Comparison of ENCODE assay signal across 17 mouse cellular contexts in the genomic region with DNA sequence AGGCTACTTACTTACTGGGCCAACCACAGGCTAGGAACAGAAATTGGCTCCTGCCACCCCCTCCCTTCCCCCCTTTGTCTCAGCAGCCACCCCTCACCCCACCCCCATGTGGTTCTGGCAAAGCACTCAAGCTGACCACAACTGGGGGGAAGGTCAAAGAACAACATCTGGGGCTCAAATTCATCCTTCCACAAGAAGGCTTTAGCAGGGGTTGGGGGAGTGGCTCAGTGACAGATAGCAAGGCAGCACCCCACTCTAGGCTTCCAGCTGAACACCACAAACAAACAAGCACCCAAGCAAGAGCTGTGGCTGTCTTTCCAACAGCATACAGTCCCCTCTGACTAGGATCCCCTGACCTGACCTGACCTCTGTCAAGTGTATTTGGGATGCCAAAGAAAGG. TPM values are rescaled to one million over a fixed set of nuclear protein-coding genes. Genes with fewer than 3 reads are reported as not detected.
DNase-seq lines count a peak whose midpoint lies in the region; ATAC-seq lines count a peak whose summit lies in the region.
"Had no signal": no experiment of that assay in that cellular context is flagged by ENCODE, and none has a peak within 500 bp of the region (broad histone marks: within the 10 kb centered on the region; RNA-seq: fewer than 3 reads in every experiment).

No protein-coding gene starts in this region.

- H3K27me3 ChIP-seq in lung, embryonic 15.5 days, result no peaks in the 10 kb centered on the region; the same call in 1 of the 2 replicates
- H3K27me3 ChIP-seq: forebrain, embryonic 15.5 days had no signal

- no peaks in the 10 kb centered on the region for H3K9me3 ChIP-seq in lung, embryonic 15.5 days
- H3K9me3 ChIP-seq: forebrain, embryonic 15.5 days; midbrain, embryonic 10.5 days had no signal

- peak; percentile 31; the same call in 1 of the 2 replicates for ATAC-seq in lung, embryonic 15.5 days (ENCODE audit: borderline replicate concordance, extremely low read depth, low FRiP score, low TSS enrichment)
- ATAC-seq in megakaryocyte progenitor cell, adult 5-6 weeks (replicated peaks; ENCODE audit: poor library complexity), result peak; percentile 39; the same call in 1 of the 2 replicates
- ATAC-seq: forebrain, embryonic 15.5 days had no signal

- peaks cover 23% of the 10 kb centered on the region for H3K4me1 ChIP-seq in lung, embryonic 15.5 days
- H3K4me1 ChIP-seq: forebrain, embryonic 15.5 days had no signal

- H3K36me3 ChIP-seq in lung, embryonic 15.5 days, result no peaks in the 10 kb centered on the region
- H3K36me3 ChIP-seq: forebrain, embryonic 15.5 days; midbrain, embryonic 10.5 days had no signal

- H3K9ac ChIP-seq in lung, embryonic 15.5 days, result no peak overlapping the region
- H3K9ac ChIP-seq: forebrain, embryonic 15.5 days had no signal

- peak; percentile 47 for DNase-seq in embryo, embryonic 9.5 days (ENCODE audit: extremely low spot score)
- DNase-seq in embryo, embryonic 10 days (ENCODE audit: low spot score), result no peak
- DNase-seq in lung, postnatal 10 days, result no peak
- peak; percentile 77 for DNase-seq in R1 (ENCODE audit: low read depth, low spot score)
- DNase-seq in kidney, adult 8-10 months, result no peak
- no peak for DNase-seq in kidney, postnatal 36 days
- DNase-seq: cerebellum, adult 9-11 months; embryo, embryonic 11 days; kidney, adult 9 months; kidney, postnatal 4 days; right cerebral cortex, postnatal 25 days; thymus, postnatal 36 days had no signal

- no peak overlapping the region for H3K27ac ChIP-seq in lung, embryonic 15.5 days
- H3K27ac ChIP-seq: forebrain, embryonic 15.5 days; midbrain, embryonic 10.5 days had no signal

- H3K4me3 ChIP-seq in lung, embryonic 15.5 days, result no peak overlapping the region
- H3K4me3 ChIP-seq: forebrain, embryonic 15.5 days; midbrain, embryonic 10.5 days had no signal

- no peak overlapping the region for H3K4me2 ChIP-seq in lung, embryonic 15.5 days
- H3K4me2 ChIP-seq: forebrain, embryonic 15.5 days; liver, embryonic 11.5 days had no signal

RNA-seq across cellular contexts. Expression of gene Srp9, which starts 21.8 kb away (rescaled TPM):
- polyA plus RNA-seq in lung, embryonic 15.5 days (2015; fragmentation: Nextera tagmentation; extraction: Ambion mirVana), result 132 and 143 TPM in 2 replicates
- 157 and 164 TPM in 2 replicates for total RNA-seq in megakaryocyte progenitor cell, adult 5-6 weeks (2015)
- 123 and 133 TPM in 2 replicates for total RNA-seq in megakaryocyte progenitor cell, adult 5-6 weeks (2017)

Comparison
In these comparisons a context has a peak if more than half of its experiments do, and no peak if none do; other contexts are left out.
1. DNase-seq: peak in embryo, embryonic 9.5 days (single experiment) and R1 (single experiment); none in embryo, embryonic 10 days (single experiment), lung, postnatal 10 days (single experiment), kidney, adult 8-10 months (0 of 2) and kidney, postnatal 36 days (0 of 2).